Mouse (Mus musculus): ENCODE results near the gene Hist1h3a. TPM values are rescaled to one million over a fixed set of nuclear protein-coding genes. Genes with fewer than 3 reads are reported as not detected.
"Not testable (repeated sequence)": the region's sequence is repeated elsewhere in the genome, so short reads cannot be mapped to it uniquely, and the experiment has no call there.

The Hist1h3a gene
- polyA plus RNA-seq (2014; fragmentation: Nextera tagmentation; extraction: Ambion mirVana) = 8.4 and 10.0 TPM in 2 replicates

DNA sequence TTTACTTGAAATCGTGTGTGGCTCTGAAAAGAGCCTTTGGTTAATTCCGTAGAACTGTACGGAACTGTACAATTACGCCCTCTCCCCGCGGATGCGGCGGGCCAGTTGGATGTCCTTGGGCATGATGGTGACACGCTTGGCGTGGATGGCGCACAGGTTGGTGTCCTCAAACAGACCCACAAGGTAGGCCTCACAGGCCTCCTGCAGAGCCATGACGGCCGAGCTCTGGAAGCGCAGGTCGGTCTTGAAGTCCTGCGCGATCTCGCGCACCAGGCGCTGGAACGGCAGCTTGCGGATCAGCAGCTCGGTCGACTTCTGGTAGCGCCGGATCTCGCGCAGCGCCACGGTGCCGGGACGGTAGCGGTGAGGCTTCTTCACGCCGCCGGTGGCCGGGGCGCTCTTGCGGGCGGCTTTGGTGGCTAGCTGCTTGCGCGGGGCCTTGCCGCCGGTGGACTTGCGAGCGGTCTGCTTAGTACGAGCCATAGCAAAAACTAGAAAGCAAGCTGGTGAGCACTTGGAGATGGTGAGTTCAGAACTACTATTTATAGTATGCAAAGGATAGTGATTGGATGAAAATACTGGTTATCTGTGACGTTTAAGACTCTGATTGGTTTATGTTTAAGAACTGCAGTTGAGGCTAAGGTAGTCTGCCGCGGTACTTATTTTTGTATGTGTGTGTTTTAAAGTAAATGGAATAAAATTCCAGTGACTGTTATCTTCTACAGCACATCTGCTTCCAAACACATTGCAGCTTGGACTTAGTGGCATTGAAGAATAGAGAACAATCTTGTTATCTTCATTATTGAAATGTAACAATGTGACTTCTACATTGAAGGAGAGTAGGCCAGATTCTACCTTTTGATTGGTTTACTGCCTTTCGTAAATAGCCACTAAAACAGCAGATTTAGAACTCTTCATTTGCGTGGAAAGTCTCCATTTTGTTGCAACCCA, at the start of gene Hist1h3a:
Gene Hist1h3a, minus strand, starts transcription at position 516 of the 951 bp plus-strand sequence.
- peak; percentile 68 for ATAC-seq (replicated peaks; ENCODE audit: low FRiP score, low TSS enrichment, low read depth)
- Histone ChIP-seq H3K4me1 (replicated peaks; ENCODE audit: control insufficient read depth, insufficient read depth, low read length) (peaks cover 17% of the 10 kb centered on the region), H3K9ac (ENCODE audit: low read length) (peak within 1 kb of the TSS; percentile 84), H3K4me2 (ENCODE audit: low read length) (peak within 1 kb of the TSS; percentile 91), H3K4me3 (ENCODE audit: low read depth, low read length) (peak within 1 kb of the TSS; percentile 57), H3K27ac (ENCODE audit: low read depth) (peak within 1 kb of the TSS; percentile 98)
- H3K27me3 ChIP-seq (replicated peaks; ENCODE audit: control insufficient read depth, insufficient read depth, low read length); H3K9me3 ChIP-seq (ENCODE audit: control insufficient read depth, low read length); H3K36me3 ChIP-seq (ENCODE audit: control insufficient read depth, insufficient read depth, low read length): not testable (repeated sequence)
- under 1% methylated on average over 26 of the region's 52 CpGs for WGBS
- DNase-seq (ENCODE audit: low spot score) = peak; percentile 78

DNA sequence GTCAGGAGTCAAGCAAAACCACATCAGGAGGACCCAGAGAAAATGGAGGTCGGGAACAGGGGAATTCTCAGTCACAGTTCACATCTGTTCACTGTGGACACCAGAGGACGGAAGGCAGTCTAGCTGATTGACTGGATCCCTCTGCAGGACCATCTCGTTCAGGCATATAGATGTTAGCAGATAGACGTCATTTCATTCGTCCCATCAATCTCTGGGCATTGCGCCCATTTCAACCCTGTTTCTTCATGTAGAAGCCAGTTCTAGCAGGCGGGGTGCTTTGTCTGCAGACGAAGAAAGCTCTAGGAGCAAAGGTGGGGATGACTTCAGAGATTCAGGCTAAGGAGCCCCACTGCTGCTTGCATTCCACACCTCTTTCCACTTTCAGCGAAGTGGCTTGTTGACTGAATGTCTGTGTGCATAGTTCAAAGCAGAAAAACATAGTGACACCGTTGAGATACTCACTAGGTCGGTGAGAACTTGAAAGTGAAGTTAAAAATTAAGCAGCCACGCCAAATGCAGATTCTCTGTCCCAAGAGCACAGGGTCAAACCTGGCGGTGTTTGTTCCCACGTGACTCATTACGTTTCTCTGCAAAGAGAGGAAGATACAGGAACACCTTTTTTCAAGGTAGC, 44.4 kb upstream of the Hist1h3a start, which contains the start of gene Slc17a2:
Gene Slc17a2, plus strand, starts transcription at position 572 of the 631 bp plus-strand sequence.
- WGBS = 74% methylated on average over 15 of the region's 15 CpGs
- no peaks in the 10 kb centered on the region for H3K9me3 ChIP-seq (ENCODE audit: control insufficient read depth, low read length)
- no peak within 1 kb of the TSS for H3K4me2 ChIP-seq (ENCODE audit: low read length)
- no peaks in the 10 kb centered on the region for H3K27me3 ChIP-seq (replicated peaks; ENCODE audit: control insufficient read depth, insufficient read depth, low read length)
- no peak within 1 kb of the TSS for H3K4me3 ChIP-seq (ENCODE audit: low read depth, low read length)
- no peaks in the 10 kb centered on the region for H3K36me3 ChIP-seq (ENCODE audit: control insufficient read depth, insufficient read depth, low read length)
- no peak for ATAC-seq (replicated peaks; ENCODE audit: low FRiP score, low TSS enrichment, low read depth)
- H3K27ac ChIP-seq (ENCODE audit: low read depth) = no peak within 1 kb of the TSS
- DNase-seq (ENCODE audit: low spot score) = no peak
- H3K9ac ChIP-seq (ENCODE audit: low read length) = no peak within 1 kb of the TSS
- no peaks in the 10 kb centered on the region for H3K4me1 ChIP-seq (replicated peaks; ENCODE audit: control insufficient read depth, insufficient read depth, low read length)

DNA sequence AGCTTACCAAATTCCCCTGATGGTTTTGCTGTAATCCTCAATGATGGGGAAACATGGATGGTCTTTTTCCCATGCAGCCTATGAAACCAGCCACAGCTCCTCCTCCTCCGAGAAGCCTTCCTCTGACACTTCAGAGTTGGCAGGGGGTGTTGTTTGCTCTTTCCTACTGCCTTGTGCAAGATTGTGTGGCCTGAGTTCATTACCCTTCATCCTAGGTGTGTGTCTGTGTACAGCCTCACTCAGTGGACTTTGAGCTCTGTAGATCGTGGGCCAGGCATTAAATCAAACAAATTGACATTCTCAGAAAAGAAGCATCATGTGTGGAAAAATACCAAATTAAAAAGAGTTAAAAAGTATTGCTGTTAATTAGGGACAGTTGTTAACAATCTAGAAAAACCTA, 42.3 kb upstream of the Hist1h3a start:
- no peak overlapping the region for H3K4me2 ChIP-seq (ENCODE audit: low read length)
- 71% methylated on average over 2 of the region's 2 CpGs for WGBS

DNA sequence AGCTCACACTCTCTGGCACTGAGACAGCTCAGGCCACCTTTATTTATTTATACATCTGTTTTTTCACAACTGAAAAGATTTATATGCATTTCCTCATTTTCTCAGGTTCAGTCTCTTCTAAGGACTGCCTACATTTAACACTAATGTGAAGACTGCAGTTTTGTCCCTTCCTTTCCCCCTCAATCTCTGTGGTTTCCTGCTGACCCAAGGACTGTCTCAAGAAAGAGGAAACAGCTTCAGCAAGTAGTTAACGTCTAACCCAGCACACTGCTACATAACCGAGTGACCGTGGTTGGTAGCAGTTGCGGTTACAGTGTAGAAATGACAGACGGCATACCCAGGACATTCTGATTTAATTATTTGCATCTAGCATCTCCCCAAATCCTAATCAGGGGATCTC, 37.2 kb upstream of the Hist1h3a start:
- DNase-seq (ENCODE audit: low spot score) = no peak
- Histone ChIP-seq H3K4me2 (ENCODE audit: low read length) (no peak overlapping the region), H3K4me1 (replicated peaks; ENCODE audit: control insufficient read depth, insufficient read depth, low read length) (no peaks in the 10 kb centered on the region), H3K4me3 (ENCODE audit: low read depth, low read length) (no peak overlapping the region), H3K27ac (ENCODE audit: low read depth) (no peak overlapping the region), H3K36me3 (ENCODE audit: control insufficient read depth, insufficient read depth, low read length) (no peaks in the 10 kb centered on the region), H3K9me3 (ENCODE audit: control insufficient read depth, low read length) (no peaks in the 10 kb centered on the region), H3K9ac (ENCODE audit: low read length) (no peak overlapping the region), H3K27me3 (replicated peaks; ENCODE audit: control insufficient read depth, insufficient read depth, low read length) (no peaks in the 10 kb centered on the region)
- no peak for ATAC-seq (replicated peaks; ENCODE audit: low FRiP score, low TSS enrichment, low read depth)
- WGBS = 76% methylated on average over 5 of the region's 5 CpGs

More for the DNA sequence above, 42.3 kb upstream of the Hist1h3a start:
- Histone ChIP-seq H3K36me3 (ENCODE audit: control insufficient read depth, insufficient read depth, low read length) (no peaks in the 10 kb centered on the region), H3K27ac (ENCODE audit: low read depth) (no peak overlapping the region), H3K9me3 (ENCODE audit: control insufficient read depth, low read length) (no peaks in the 10 kb centered on the region), H3K4me3 (ENCODE audit: low read depth, low read length) (no peak overlapping the region), H3K9ac (ENCODE audit: low read length) (no peak overlapping the region), H3K4me1 (replicated peaks; ENCODE audit: control insufficient read depth, insufficient read depth, low read length) (no peaks in the 10 kb centered on the region), H3K27me3 (replicated peaks; ENCODE audit: control insufficient read depth, insufficient read depth, low read length) (no peaks in the 10 kb centered on the region)
- ATAC-seq (replicated peaks; ENCODE audit: low FRiP score, low TSS enrichment, low read depth) (no peak), DNase-seq (ENCODE audit: low spot score) (no peak)

DNA sequence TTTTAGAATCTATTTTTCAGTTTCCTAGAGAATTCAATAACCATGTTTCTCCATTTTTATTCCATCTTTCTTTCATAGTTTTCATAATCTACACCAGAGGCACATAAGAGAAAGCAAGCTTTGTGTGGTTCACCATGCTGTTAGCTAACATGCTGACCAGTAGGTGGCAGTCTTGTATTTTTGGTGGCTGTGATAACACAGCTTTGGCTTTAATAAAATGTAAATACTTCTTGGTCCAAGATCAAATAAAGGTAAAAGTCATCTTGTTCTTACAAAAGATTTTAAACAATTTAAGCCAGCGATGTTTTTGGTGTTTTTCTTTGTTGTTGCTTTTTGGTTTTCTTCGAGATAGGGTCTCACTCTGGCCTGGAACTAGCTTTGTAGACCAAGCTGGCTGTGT, 30.3 kb upstream of the Hist1h3a start:
- no peak overlapping the region for H3K4me2 ChIP-seq (ENCODE audit: low read length)
- DNase-seq (ENCODE audit: low spot score) (no peak), ATAC-seq (replicated peaks; ENCODE audit: low FRiP score, low TSS enrichment, low read depth) (no peak; the same call in 1 of the 2 replicates)
- H3K27me3 ChIP-seq (replicated peaks; ENCODE audit: control insufficient read depth, insufficient read depth, low read length) = no peaks in the 10 kb centered on the region
- H3K4me3 ChIP-seq (ENCODE audit: low read depth, low read length) = no peak overlapping the region
- H3K9ac ChIP-seq (ENCODE audit: low read length) = no peak overlapping the region
- H3K4me1 ChIP-seq (replicated peaks; ENCODE audit: control insufficient read depth, insufficient read depth, low read length) = no peaks in the 10 kb centered on the region
- no peaks in the 10 kb centered on the region for H3K9me3 ChIP-seq (ENCODE audit: control insufficient read depth, low read length)
- H3K27ac ChIP-seq (ENCODE audit: low read depth) = no peak overlapping the region
- no peaks in the 10 kb centered on the region for H3K36me3 ChIP-seq (ENCODE audit: control insufficient read depth, insufficient read depth, low read length)
- WGBS = 40% methylated on average over 2 of the region's 2 CpGs

DNA sequence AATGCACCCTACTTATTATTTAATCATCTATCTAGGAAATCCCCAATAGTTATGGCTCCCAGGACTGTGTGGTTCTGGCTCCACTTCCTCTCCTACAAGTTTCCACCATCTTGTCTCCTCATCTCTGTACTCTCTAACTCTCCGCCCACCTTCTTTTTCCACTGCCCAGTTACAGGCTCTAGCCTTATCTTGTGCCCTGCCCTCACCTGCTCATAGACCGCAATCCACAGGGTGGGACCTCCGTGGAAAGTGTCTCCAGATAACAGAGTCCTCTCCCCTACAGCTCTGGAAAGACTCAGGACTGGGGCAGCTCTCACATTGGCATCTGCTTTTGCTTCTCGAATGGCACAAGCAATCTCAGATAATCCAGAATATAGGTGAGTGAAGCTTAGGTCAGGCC, 16.8 kb upstream of the Hist1h3a start:
- DNase-seq (ENCODE audit: low spot score) = no peak
- H3K27ac ChIP-seq (ENCODE audit: low read depth) = no peak overlapping the region
- H3K36me3 ChIP-seq (ENCODE audit: control insufficient read depth, insufficient read depth, low read length) = no peaks in the 10 kb centered on the region
- H3K4me2 ChIP-seq (ENCODE audit: low read length) = no peak overlapping the region
- no peaks in the 10 kb centered on the region for H3K4me1 ChIP-seq (replicated peaks; ENCODE audit: control insufficient read depth, insufficient read depth, low read length)
- no peak for ATAC-seq (replicated peaks; ENCODE audit: low FRiP score, low TSS enrichment, low read depth)
- no peak overlapping the region for H3K4me3 ChIP-seq (ENCODE audit: low read depth, low read length)
- no peaks in the 10 kb centered on the region for H3K27me3 ChIP-seq (replicated peaks; ENCODE audit: control insufficient read depth, insufficient read depth, low read length)
- no peaks in the 10 kb centered on the region for H3K9me3 ChIP-seq (ENCODE audit: control insufficient read depth, low read length)
- H3K9ac ChIP-seq (ENCODE audit: low read length) = no peak overlapping the region
- WGBS = 69% methylated on average over 4 of the region's 4 CpGs

DNA sequence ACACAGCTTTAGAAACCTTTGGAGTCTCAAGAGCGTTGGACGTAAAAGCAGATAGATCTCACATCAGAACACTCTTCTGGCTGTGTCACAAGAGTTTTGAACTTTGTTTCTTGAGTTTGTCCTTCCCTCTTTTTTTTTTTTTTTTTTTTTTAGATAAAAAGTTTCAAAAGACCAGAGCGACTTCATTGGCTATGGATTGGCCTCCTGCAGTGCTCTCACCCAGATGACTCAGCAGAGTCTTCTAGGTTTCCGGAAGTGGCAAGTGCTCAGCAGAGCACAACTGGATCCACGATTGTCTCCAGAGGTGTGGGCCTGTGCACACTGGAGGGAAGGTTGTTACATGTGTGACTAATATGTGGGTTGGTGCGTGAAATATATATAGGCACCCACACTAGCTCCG, 16.2 kb upstream of the Hist1h3a start:
- Histone ChIP-seq H3K4me3 (ENCODE audit: low read depth, low read length) (no peak overlapping the region), H3K4me1 (replicated peaks; ENCODE audit: control insufficient read depth, insufficient read depth, low read length) (no peaks in the 10 kb centered on the region), H3K27ac (ENCODE audit: low read depth) (no peak overlapping the region), H3K36me3 (ENCODE audit: control insufficient read depth, insufficient read depth, low read length) (no peaks in the 10 kb centered on the region), H3K27me3 (replicated peaks; ENCODE audit: control insufficient read depth, insufficient read depth, low read length) (no peaks in the 10 kb centered on the region), H3K4me2 (ENCODE audit: low read length) (no peak overlapping the region), H3K9ac (ENCODE audit: low read length) (no peak overlapping the region), H3K9me3 (ENCODE audit: control insufficient read depth, low read length) (no peaks in the 10 kb centered on the region)
- no peak for ATAC-seq (replicated peaks; ENCODE audit: low FRiP score, low TSS enrichment, low read depth)
- 93% methylated on average over 7 of the region's 7 CpGs for WGBS
- no peak for DNase-seq (ENCODE audit: low spot score)

DNA sequence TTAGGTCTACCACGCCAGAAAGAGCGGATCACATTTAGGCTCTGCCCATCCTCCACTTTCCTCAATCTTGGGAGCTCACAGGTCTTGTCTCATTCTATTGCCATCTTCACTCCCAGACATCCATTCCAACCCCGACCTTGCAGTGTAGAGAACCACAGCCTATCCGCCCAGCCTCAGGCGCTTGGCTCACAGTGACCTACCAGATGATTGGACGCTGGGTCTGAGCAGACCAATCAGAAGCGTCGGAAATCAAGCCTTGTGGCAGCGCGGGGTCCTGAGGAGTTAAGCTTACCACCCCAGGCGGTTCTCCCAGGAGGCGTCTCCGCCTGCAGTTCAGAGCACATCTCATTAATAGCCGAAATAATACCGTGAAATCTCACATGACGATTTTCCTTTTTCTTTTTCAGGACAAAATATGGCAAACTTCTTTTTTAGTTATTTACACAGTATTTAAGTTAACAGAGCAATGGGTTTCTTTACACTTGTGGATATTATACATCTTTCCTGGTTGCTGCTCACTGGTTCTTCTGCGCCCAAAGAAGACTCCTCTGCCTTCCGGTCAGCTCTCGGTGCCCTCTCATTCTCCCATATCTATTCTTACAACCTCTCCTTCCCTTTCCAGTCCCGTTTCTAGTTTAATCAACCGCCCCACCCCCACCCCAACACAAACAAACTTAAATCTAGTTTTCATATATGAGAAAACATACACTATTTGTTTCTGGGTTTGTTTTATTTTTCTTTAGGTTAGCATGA, 10.6 kb upstream of the Hist1h3a start:
- Histone ChIP-seq H3K4me1 (replicated peaks; ENCODE audit: control insufficient read depth, insufficient read depth, low read length) (peaks cover 7% of the 10 kb centered on the region; the same call in 1 of the 2 replicates), H3K4me2 (ENCODE audit: low read length) (peak overlapping the region; percentile 36), H3K36me3 (ENCODE audit: control insufficient read depth, insufficient read depth, low read length) (no peaks in the 10 kb centered on the region), H3K27ac (ENCODE audit: low read depth) (no peak overlapping the region), H3K9ac (ENCODE audit: low read length) (no peak overlapping the region), H3K27me3 (replicated peaks; ENCODE audit: control insufficient read depth, insufficient read depth, low read length) (no peaks in the 10 kb centered on the region), H3K4me3 (ENCODE audit: low read depth, low read length) (no peak overlapping the region), H3K9me3 (ENCODE audit: control insufficient read depth, low read length) (no peaks in the 10 kb centered on the region)
- no peak for DNase-seq (ENCODE audit: low spot score)
- WGBS = 22% methylated on average over 21 of the region's 21 CpGs
- ATAC-seq (replicated peaks; ENCODE audit: low FRiP score, low TSS enrichment, low read depth) = peak; percentile 83

All from intestine, embryonic 14.5 days (tissue).